Mouse (Mus musculus): ENCODE results near the gene Gm21149.
"Not testable (repeated sequence)": the region's sequence is repeated elsewhere in the genome, so short reads cannot be mapped to it uniquely, and the experiment has no call there.

Gm21149 gene

GRCm38 (mm10) chr5:15476423-15476822 is at the start of gene Gm21149:
Gm21149 (minus strand) TSS chr5:15476523.
- not testable (repeated sequence) for DNase-seq

GRCm38 (mm10) chr5:15522470-15522869 is 46.1 kb upstream of the Gm21149 start:
- not testable (repeated sequence) for DNase-seq

GRCm38 (mm10) chr5:15522028-15522427 is 45.7 kb upstream of the Gm21149 start:
- DNase-seq = not testable (repeated sequence)

- DNase-seq = peak; percentile 5
These were observed 44.1 kb upstream of the Gm21149 start for GRCm38 (mm10) chr5:15520418-15520817.

- not testable (repeated sequence) for DNase-seq
These were observed 40.8 kb upstream of the Gm21149 start for GRCm38 (mm10) chr5:15517150-15517549.

GRCm38 (mm10) chr5:15512236-15512635 is 35.9 kb upstream of the Gm21149 start:
- not testable (repeated sequence) for DNase-seq

GRCm38 (mm10) chr5:15509911-15510310 is 33.6 kb upstream of the Gm21149 start:
- not testable (repeated sequence) for DNase-seq

- not testable (repeated sequence) for DNase-seq
These were observed 32.4 kb upstream of the Gm21149 start for GRCm38 (mm10) chr5:15508460-15509451.

- not testable (repeated sequence) for DNase-seq
These were observed 31.6 kb upstream of the Gm21149 start for GRCm38 (mm10) chr5:15507757-15508459.

GRCm38 (mm10) chr5:15507309-15507619 is 30.9 kb upstream of the Gm21149 start:
- no peak for DNase-seq

- peak; percentile 26 for DNase-seq
These were observed 30.4 kb upstream of the Gm21149 start for GRCm38 (mm10) chr5:15506575-15507308.

GRCm38 (mm10) chr5:15498774-15499400 is 22.6 kb upstream of the Gm21149 start:
- peak; percentile 22 for DNase-seq

GRCm38 (mm10) chr5:15498350-15498749 is 22.0 kb upstream of the Gm21149 start:
- DNase-seq = not testable (repeated sequence)

- not testable (repeated sequence) for DNase-seq
These were observed 14.6 kb upstream of the Gm21149 start for GRCm38 (mm10) chr5:15490934-15491333.

- no peak for DNase-seq
These were observed 12.4 kb upstream of the Gm21149 start for GRCm38 (mm10) chr5:15488743-15489142.

- not testable (repeated sequence) for DNase-seq
These were observed 8.3 kb upstream of the Gm21149 start for GRCm38 (mm10) chr5:15484616-15485015.

- DNase-seq = not testable (repeated sequence)
These were observed 7.3 kb upstream of the Gm21149 start for GRCm38 (mm10) chr5:15483576-15483975.

- not testable (repeated sequence) for DNase-seq
These were observed 6.5 kb upstream of the Gm21149 start for GRCm38 (mm10) chr5:15482815-15483214.

GRCm38 (mm10) chr5:15470141-15470540 is 6.2 kb downstream of the Gm21149 start:
- not testable (repeated sequence) for DNase-seq

GRCm38 (mm10) chr5:15467768-15468167 is 8.6 kb downstream of the Gm21149 start:
- not testable (repeated sequence) for DNase-seq

GRCm38 (mm10) chr5:15466218-15466617 is 10.1 kb downstream of the Gm21149 start:
- DNase-seq = not testable (repeated sequence)

- peak; percentile 24 for DNase-seq
These were observed 12.8 kb downstream of the Gm21149 start for GRCm38 (mm10) chr5:15463561-15463960.

Measured in right cerebral cortex, adult 18-20 months (tissue).